Mouse (Mus musculus) erythroblast, adult 5-6 weeks (primary cell): ENCODE measurements around the gene Nedd9. TPM values are rescaled to one million over a fixed set of nuclear protein-coding genes. Genes with fewer than 3 reads are reported as not detected.
A peak's percentile ranks its signal among the peaks of the same experiment; 100 is the strongest.
"Not testable (repeated sequence)": the region's sequence is repeated elsewhere in the genome, so short reads cannot be mapped to it uniquely, and the experiment has no call there.

Experiments used
- ATAC-seq: replicated peaks from 2 replicates; pipeline ENCODE4 v1.8.0; 2016; ENCODE audit warnings: moderate number of reproducible peaks, mild to moderate bottlenecking, moderate TSS enrichment, inconsistent platforms; ENCODE audit not compliant: poor library complexity, low FRiP score, severe bottlenecking
- total RNA-seq, 2 experiments: library from RNA; stranded (forward) in 1 of 2; stranded (reverse) in 1 of 2; fragments of 150-400 nt in 1 of 2; fragments of 200-764, 138-1000 nt in 1 of 2; gene quantifications; 2 replicates each; pipeline versions ENCODE4 v1.2.3 to v1.2.4; 2015 to 2017; ENCODE audit warnings: low replicate concordance in 2 of 2

The Nedd9 gene
- total RNA-seq, 2 experiments from 2014 or later, result 13.1 to 14.4 TPM

DNA sequence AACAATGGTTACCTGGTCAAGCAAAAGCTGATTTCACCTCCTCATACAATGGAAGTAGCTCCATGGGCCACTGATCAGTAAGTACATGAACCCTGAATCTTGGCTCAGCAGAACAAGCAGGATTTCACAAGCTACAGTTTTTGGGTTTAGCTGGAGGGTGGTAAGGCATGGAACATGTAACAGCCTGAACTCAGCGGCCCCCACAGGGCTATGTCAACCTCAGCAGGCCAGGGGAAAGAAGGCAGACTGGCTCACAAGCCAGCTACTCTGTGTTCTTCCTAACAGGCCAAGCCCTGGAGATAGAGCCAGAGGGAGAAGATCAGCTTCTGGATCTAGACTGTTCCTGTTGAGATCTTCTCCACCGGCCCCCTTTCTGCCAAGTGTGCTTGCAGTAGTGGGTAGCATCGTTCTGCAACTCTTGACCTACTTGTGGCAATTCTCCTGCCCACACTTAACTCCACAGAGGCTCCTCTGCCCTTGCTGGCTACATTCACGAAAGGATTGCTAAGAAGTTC lies 107.2 kb downstream of the Nedd9 start:
- no peak for ATAC-seq

- no peak for ATAC-seq
Observed at GRCm38 (mm10) chr13:41378462-41378861, 108.7 kb downstream of the Nedd9 start.

DNA sequence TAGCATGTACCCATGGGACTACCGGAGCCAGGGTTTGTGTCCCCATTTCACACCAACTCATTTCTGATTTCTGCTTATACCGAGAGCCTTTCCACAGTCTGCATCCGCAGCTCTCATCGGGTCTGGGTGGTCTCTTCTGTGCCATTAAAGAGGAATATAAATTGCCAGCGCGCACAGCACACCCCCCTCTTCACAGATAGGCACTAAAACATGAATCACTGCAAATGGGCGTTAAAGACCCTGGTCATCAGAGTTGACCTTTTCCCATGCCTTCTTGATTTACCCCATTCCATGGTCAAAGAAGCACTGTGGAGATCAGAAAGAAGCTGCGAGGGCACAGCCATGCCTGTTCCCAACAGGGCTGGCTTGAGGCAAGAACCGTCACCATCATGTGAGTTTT lies 109.3 kb downstream of the Nedd9 start:
- no peak for ATAC-seq

DNA sequence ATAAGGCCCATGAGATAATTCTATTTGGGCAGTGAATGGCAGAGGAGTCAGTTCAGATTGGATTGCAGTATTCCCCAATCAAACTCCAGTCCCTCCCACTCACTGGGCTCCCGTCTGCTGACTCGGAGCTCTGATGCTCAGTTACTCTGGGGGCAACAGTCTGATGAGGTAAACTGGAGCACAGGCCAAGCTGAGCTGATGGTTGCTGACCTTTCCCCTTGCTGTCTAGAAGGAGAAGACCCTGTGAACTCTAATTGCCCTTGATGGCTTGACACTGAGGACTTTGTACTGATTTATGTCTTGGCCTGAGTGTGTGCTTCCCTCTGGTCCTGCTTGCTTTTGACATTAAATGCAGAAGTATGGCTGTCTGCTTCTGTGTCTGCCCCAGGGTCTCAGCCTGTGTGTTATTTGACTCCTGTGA lies 110.1 kb downstream of the Nedd9 start:
- no peak for ATAC-seq

DNA sequence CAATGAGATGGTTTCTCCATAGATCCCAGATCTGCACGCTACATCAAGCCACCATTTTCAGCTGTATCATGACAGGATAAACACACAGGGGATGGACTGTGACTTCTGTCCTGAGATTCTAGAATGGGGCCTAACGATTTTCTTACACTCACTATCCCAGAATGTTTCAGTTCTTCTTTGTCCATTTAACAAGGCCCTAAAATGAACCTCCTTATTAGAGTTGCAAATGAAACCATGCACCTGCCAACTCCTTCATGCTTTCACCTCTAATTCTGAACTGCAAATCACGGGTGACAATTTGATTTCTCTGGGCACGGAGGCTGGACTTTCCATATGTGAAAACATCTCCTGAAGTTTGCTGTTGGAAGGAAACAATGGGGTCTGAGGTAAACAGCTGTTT lies 111.1 kb downstream of the Nedd9 start:
- ATAC-seq, result no peak

- no peak for ATAC-seq
Observed at GRCm38 (mm10) chr13:41375696-41376095, 111.5 kb downstream of the Nedd9 start.

DNA sequence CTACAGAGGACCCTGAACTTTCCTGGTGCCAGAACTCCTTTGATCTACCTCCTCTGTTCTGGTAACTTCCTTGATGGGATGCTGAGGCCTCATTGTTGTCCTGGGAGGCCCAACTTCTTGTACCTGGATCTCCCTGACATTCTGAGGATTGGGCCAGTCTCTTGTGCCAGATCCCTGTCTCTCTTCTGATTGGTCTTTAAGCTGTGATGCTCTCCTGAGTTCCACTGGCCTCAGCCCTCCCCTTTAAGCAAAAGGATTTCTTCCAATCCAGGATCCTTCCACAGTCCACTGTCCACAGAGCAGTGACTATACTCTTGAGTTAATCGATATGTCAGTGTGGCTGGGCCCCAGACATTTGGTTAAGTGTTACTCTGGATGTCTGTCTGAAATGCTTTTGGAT lies 112.3 kb downstream of the Nedd9 start:
- ATAC-seq, result no peak

- ATAC-seq, result no peak
Observed at GRCm38 (mm10) chr13:41372555-41373460, 114.4 kb downstream of the Nedd9 start.

GRCm38 (mm10) chr13:41371547-41371946 lies 115.6 kb downstream of the Nedd9 start:
- ATAC-seq, result no peak

- ATAC-seq, result no peak
Observed at GRCm38 (mm10) chr13:41368612-41369011, 118.5 kb downstream of the Nedd9 start.

DNA sequence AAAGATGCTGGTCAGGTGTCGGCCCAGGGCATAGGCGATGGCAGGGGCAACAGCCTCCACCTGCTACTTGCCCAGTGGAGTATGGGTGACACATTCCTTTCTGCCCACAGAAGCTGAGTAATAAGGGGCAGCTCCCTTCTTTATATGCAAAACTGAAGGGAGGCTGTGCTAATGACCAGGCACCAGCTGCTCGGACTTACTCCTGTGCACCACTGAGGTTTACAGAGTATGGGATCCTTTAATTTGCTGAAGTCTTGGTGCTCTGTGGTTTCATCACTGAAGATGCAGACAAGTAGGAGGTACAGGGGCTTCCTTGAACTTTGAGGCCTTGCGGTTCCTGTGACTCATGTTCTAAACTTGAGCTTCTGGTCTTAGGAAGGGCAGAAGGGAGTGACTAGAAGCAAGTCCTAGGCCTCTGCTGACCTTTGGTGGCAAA lies 120.0 kb downstream of the Nedd9 start:
- no peak for ATAC-seq

DNA sequence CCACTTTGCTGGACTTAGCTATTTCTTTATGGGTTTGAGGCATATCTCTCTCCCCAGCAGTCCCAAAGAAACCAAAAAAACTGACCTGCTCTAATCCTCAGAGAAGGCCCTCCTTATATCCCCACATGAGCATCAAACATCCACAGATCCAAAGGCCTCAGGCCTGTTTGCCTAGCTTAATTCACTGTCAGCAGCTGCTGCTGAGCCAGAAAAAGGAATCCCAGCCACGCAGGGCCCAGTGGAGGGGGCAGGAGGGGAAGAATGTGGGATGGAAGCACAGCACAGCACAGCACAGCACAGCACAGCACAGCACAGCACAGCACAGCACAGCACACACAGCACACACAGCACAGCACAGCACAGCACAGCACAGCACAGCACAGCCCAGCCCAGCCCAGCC lies 120.6 kb downstream of the Nedd9 start:
- ATAC-seq, result not testable (repeated sequence)

GRCm38 (mm10) chr13:41364273-41364672 lies 122.9 kb downstream of the Nedd9 start:
- ATAC-seq, result no peak

DNA sequence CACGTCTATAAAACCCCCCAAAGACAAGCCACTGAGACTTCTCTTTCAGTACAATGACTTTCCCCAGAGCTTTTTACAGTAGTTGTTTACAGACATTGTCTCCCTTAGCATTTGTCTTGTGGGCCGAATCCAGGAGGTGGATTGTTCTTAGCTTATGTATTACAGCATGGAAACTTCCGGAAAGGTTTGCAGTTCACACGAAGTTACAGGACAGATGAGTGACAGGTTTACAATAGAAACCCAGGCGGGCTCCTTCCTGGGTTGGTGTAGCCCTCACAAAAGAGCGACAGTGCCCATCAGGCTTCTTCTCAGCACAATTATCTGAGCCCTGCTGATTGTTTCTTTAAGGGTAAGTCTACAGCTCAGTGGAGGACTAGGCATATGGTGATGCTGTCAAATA lies 124.3 kb downstream of the Nedd9 start:
- no peak for ATAC-seq

GRCm38 (mm10) chr13:41360272-41360815 lies 126.8 kb downstream of the Nedd9 start:
- no peak for ATAC-seq

DNA sequence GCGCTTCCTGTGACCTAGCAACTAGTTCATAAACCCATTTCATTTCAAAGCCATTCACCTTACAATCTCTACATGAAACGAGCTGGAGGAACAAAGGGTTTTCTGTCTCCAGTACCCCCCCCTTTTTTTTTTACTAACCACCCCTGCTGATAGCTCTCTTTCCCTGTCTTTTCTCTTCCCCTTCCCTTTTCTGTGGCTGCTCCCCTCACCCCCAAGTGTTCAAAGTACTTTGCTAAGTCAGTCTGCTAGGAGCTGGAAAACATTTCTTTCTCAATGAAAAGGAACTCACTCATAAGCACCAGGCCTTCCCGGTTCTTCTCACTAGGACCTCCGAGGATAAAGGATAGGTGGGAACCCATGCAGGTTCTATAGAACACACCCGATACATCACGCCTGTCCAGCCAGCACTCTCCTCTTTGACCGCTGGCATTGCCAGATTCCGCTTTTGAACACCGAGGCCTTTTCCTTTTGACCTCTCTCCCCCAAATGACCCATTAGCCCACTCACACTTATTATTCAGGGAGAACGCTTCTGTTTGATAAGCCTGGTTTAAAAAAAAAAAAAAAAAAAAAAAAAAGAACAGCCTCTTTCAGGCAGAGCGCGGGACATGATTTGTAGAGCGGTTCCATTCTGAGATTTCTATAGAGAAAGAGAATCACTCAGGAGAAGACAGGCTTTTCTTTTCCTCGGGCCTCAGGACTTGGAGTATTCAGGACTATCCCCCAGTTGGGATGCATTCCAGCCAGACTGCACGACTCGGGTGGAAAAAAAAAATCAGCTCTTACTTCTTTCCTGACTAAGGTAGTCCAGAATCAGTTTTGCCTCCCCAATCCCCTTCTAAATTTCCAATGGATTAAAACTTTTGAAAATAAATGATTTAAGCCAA lies 127.6 kb downstream of the Nedd9 start:
- ATAC-seq, result no peak

- peak; percentile 99 for ATAC-seq
Observed at GRCm38 (mm10) chr13:41358480-41359180, 128.5 kb downstream of the Nedd9 start.

- ATAC-seq, result no peak
Observed at GRCm38 (mm10) chr13:41358009-41358408, 129.2 kb downstream of the Nedd9 start.

GRCm38 (mm10) chr13:41357586-41357985 lies 129.6 kb downstream of the Nedd9 start:
- ATAC-seq, result no peak

DNA sequence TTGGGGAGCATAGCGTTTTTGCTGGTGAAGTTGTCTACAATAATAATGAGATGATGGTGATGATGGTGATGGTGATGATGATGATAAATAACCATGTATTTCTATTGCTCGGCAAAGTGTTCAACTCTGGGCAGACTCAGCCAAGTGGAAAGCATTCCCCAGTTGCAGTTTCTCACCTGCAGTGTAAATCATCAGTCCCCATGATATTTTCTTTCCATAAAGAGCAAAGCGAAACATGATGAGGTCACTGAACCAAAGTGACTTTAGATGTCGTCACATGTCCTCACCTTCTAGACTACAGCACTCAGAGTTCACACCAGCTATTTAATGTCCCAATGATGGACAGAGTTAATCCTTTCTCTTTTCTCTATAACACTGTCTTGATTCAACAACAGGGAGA lies 130.0 kb downstream of the Nedd9 start:
- ATAC-seq, result no peak
